Mouse (Mus musculus): ENCODE results near the gene 1700020N15Rik. TPM values are rescaled to one million over a fixed set of nuclear protein-coding genes. Genes with fewer than 3 reads are reported as not detected.
"Not testable (repeated sequence)": the region's sequence is repeated elsewhere in the genome, so short reads cannot be mapped to it uniquely, and the experiment has no call there.

1700020N15Rik gene
- not detected in 2 replicates for total RNA-seq (2015)
- total RNA-seq (2017): not detected in 2 replicates

DNA sequence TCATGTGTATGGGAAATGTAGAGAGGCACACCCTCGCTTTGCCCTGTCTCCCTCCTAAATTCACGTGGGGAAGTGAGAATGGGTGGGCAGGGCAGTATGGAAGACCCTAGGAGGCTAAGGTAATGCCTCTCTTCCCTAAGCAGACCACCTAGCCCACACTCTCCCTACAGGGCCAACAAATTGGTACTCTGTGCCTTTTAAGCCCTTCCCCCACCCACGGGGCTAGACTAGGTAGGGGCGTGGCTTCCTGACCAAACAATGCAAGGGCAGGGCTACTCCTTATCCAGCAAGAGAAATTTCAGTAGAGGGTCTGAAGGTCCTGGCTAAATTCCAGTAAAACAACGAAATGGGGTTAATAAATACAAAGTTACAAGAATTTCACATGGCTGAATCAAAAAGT is at the start of gene 1700020N15Rik:
Gene 1700020N15Rik (plus strand): TSS at position 301 of the 400 bp plus-strand sequence.
- not testable (repeated sequence) for ATAC-seq (ENCODE audit: poor library complexity, severe bottlenecking)

DNA sequence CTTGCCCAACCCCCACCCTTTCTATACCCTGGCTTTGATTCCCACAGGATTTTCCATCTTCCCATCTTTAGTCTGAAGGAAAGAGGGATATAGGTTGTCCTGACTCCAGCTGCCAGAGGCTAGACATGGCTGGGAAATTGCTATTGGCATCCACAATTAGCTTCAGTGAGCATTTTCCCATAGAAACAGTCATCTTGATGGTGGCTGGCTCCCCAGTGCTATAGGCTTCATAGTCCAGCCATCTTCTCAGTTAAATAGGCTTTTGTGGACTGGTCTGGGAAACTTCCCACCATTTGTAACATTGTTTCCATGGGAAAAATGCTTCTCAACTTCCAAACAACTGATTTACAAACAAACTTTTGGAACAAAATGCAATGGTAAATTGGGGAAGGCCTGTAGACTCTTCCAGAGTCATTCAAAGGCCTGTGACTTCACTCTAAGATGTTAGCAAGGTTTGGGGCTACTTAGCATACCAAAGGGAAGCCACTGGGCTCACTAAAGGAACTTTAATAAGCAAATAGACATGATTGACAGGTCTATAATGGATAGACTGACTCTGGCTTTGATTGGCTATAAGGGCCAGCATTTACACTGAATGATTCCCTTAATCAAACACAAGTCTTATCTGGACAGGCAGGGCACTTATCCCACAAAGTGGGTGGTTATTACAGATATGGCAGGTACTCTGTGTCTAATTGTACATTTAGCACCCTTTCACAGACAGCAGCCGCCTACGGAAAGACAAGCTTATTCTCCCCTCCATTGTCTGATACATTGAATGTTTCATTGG is 31.9 kb downstream of the 1700020N15Rik start:
- no peak for ATAC-seq (ENCODE audit: poor library complexity, severe bottlenecking)
